Mouse (Mus musculus) olfactory bulb, adult 2 months (tissue): Measurements from ENCODE around the gene Rgs6.

ENCODE experiments used
- CTCF ChIP-seq: fragments of 200-500 bp; IDR thresholded peaks from 2 replicates; pipeline ENCODE4 v1.5.1; 2012; ENCODE audit warnings: low read depth, mild to moderate bottlenecking, low read length, moderate library complexity; ENCODE audit not compliant: insufficient read depth
- POLR2A ChIP-seq: fragments of 200-500 bp; IDR thresholded peaks from 2 replicates; pipeline ENCODE4 v1.6.1; 2012; ENCODE audit warnings: mild to moderate bottlenecking, low read depth, low read length, moderate library complexity; ENCODE audit not compliant: insufficient read depth

DNA sequence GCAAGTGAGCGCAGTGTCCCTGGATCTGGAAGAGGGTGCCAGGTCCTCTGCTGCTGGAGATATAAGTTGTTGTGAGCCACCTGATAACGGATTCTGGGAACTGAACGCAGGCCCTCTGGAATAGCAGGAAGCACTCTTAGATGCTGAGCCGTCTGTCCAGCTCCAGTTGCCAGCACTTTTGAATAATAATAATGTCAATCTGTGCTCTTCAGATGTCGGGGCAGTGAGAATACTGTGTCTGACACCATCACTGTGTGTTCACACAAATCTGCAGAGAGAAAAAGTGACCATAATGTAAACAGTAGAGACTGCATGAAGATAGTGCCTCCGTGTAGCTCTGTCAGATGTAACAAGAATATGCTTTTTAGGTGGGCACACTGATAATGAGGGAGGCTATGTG is 38.9 kb upstream of the Rgs6 start:
- no peak for TF ChIP-seq CTCF
- no peak for TF ChIP-seq POLR2A
